Mouse (Mus musculus) left cerebral cortex, adult 9 months (tissue): ENCODE measurements at regions not wholly inside any gene's neighbourhood (a gene's known extent, or its start where the extent isn't known, plus 50 kb on each side); places are given as distances from the start of the nearest gene placed in this dataset.

Source experiments
- DNase-seq, 2 experiments: peaks; one replicate each; pipeline ENCODE4 v3.0.0; 2022; ENCODE audit warnings: low spot score in 2 of 2

- DNase-seq = no peak
Observed at GRCm38 (mm10) chr17:27364899-27365298, 156.3 kb downstream of the Grm4 start.

GRCm38 (mm10) chr17:27364338-27364737, 156.9 kb downstream of the Grm4 start:
- DNase-seq = no peak

DNA sequence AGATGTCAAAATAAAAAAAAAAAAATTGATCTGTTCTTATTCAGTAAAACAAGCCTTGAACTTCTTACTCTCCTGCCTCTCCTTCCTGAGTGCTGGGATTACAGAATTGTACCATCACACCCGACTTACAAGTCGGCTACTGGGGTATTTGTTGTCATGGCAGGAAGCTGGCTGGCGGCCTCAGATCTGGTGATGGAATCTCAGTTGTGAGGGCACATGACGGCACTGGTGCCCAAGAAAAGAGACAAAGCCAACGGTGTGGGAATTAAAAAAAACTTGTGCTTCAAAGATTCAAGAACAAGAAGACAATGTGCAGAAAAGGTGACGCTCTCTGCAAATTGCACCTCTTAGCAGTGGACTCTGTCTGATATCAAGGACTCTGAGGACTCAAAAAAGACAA, 157.3 kb downstream of the Grm4 start:
- DNase-seq = no peak

DNA sequence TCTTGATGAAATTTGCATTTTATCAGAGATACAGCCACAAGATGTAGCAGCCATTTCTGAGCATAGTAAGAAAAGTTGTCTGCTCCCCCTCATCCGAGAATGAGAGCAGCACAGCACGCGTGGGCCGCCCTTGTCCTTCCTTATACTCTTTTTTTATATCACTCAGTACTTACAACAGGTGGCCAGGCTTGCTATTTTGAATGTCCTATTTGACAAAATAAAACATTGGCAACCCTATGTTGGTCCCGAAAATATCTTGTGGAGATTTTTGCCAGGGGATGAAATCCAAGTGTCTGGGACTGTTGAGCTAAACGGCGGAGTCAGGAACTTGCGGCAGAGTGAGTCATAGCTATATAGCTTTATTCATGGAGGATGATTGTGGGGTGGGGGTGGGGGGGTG, 158.0 kb upstream of the Lemd2 start:
- DNase-seq = peak; percentile 69 to 77

DNA sequence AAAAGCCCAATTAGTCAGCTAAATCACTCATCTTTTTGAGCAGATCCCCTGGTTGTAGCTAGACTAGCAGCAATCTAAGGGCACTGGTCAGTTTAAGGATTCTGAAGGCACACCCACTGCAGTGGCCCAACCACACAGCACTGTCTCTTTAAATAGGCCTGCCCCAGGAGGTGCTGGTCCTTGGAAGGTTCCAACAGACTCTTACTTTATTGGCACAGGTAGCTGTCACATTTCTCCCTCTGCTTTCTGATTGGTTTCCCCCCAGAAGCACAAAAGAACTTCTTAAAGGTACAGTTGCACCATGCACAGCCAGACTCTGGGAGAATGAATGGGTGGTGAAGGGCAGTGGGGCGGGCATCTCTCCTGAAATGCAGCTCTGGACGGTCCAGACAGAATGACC, 157.1 kb upstream of the Lemd2 start:
- DNase-seq = peak; percentile 22 to 40

- DNase-seq = no peak
Observed at GRCm38 (mm10) chr17:27356862-27357261, 152.6 kb upstream of the Lemd2 start.

DNA sequence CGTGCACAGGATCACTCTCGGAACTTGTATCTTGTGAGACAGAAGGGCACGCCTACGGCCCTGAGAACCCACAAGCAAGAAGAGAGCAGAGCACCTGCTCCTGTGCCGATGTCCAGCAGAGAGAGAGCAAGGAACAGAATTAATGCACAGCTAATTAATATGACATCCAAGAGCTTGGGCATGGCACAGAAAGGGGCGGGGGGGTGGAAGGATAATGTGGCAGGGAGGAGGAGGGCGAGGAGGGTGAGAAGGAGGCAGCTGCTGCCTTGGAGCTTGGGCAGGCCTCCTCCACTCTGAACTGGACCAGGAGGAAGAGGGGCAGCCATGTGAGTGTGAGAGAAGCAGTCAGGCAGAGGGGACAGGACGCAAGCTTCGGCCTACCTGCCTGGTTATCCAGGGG, 151.4 kb upstream of the Lemd2 start:
- no peak for DNase-seq

DNA sequence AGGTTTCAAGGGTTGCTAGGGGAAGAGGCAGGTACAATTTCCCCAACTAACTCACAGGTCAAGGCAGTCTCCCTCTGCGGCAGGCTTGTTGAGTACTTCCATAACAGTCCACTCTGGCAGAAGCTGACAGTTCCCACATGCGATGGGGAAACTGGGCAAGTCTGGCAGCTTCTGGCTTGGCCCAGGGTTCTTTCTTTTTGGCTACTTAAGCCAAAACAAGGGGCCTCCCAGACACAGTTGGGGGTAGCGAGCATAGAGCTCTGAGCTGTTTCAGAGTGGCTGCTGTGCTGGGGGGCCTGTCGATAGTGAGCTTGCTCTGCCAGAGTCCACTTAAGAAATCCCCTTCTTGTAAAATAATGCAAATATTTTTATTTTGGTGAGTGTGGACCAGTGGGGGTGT, 150.8 kb upstream of the Lemd2 start:
- no peak for DNase-seq

GRCm38 (mm10) chr17:27349911-27350310, 145.6 kb upstream of the Lemd2 start:
- DNase-seq = no peak

- no peak for DNase-seq
Observed at GRCm38 (mm10) chr17:27349432-27349831, 145.2 kb upstream of the Lemd2 start.

- no peak for DNase-seq
Observed at GRCm38 (mm10) chr17:27341952-27342890, 138.0 kb upstream of the Lemd2 start.

- no peak for DNase-seq
Observed at GRCm38 (mm10) chr17:27339823-27340222, 135.6 kb upstream of the Lemd2 start.

- DNase-seq = no peak
Observed at GRCm38 (mm10) chr17:27339261-27339660, 135.0 kb upstream of the Lemd2 start.

DNA sequence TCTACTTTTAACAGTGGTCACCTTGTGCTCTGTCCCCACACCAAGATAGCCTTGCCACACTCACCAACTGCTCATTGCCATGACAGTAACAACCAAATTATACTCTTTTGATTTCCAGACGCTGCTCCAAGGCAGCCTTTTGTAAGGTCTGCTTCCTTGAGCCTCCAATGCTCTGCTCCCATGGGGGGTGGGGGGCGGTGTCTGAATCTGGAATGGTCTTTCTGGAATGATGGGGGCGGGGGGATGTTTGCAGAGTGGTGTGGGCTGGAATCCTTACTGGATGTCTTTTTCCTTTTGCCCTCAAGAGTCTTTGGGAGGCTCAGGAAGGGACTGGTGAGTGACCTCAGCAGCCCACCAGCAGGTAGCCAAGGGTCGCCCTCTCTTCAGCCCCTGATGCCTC, 131.4 kb upstream of the Lemd2 start:
- DNase-seq = no peak

GRCm38 (mm10) chr17:27333593-27333992, 129.3 kb upstream of the Lemd2 start:
- DNase-seq = peak in 1 of 2 experiments; percentile 42

GRCm38 (mm10) chr17:27333141-27333540, 128.9 kb upstream of the Lemd2 start:
- DNase-seq = no peak

GRCm38 (mm10) chr17:27332076-27332475, 127.8 kb upstream of the Lemd2 start:
- DNase-seq = no peak

GRCm38 (mm10) chr17:27331630-27332029, 127.4 kb upstream of the Lemd2 start:
- no peak for DNase-seq

DNA sequence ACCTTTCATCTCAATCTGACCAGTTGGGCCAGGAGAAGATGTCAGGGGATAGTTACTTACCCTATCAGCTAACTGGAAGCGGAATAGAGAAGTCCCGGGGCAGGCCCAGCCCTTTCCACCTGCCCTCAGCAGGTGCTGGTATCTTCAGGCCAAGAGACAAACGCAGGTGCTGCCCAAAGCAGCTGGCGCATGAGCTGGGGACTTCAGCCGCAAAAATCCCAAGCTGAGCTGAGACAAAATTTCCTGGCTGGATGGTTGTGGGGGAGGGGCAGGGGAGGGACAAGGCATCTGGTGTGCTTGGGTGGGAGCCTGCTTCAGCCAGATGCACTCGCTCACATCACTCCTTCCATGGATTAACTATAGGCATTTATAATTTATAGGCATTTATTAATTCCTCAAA, 125.5 kb upstream of the Lemd2 start:
- DNase-seq = no peak

DNA sequence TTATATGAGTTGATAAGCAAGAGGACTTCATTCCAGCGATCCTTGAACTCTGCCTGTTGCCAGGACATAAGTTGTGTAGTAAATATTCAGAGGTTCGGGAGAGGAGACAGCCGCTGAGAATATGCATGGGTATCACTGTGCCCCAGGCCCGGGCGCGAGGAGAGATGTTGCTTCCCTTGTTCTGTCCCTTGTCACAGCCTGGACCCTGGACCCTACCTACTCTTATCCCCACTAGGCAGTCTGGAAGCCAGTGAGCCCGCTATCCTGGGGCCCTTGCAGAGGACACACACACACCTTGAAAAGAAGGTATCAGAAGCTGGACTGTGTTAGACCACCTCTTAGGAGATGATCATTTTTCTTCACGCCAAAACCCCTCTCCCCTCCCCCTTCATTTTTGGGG, 124.9 kb upstream of the Lemd2 start:
- DNase-seq = no peak

DNA sequence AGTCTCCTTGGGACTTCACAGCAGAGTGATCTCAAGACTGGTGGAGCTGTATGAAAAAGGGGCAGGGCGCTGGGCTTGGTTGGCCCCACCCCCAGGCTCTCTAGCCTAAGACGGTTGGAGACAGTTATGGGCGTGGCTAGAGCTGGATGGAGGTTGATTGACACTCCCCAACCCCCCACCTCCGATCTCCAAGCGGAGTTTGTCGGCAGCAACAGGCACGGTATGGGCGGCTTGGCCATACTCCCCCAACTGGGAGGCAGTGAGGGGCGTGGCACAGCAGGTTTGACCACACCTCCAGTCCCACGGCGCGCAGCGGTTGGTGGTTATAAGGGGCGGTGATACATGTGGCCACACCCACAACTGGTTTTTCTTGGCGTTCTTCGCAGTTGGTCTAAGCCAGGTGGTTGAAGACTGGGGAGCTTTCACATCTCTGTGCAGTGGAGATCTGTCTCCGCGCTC, 120.8 kb upstream of the Lemd2 start:
- DNase-seq = peak in 1 of 2 experiments; percentile 34

DNA sequence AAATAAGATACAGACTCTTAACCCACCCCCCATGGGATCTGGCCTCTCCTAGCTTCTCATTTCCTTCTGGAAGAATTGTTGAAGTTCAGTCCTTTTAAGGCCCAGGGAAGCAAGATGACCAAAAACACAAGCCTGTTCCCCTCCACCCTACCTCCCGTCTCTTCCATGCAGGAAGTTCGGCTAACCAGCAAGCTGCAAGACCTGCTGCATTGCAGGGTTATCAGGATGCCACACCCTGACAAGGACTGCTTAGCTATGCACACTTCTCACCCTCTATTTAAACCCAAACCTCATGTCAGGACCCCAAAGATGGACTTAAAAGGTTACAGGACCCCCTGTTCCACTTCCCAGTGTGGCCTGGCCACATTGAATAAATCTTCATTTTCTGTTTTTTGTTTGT, 119.2 kb upstream of the Lemd2 start:
- DNase-seq = no peak

DNA sequence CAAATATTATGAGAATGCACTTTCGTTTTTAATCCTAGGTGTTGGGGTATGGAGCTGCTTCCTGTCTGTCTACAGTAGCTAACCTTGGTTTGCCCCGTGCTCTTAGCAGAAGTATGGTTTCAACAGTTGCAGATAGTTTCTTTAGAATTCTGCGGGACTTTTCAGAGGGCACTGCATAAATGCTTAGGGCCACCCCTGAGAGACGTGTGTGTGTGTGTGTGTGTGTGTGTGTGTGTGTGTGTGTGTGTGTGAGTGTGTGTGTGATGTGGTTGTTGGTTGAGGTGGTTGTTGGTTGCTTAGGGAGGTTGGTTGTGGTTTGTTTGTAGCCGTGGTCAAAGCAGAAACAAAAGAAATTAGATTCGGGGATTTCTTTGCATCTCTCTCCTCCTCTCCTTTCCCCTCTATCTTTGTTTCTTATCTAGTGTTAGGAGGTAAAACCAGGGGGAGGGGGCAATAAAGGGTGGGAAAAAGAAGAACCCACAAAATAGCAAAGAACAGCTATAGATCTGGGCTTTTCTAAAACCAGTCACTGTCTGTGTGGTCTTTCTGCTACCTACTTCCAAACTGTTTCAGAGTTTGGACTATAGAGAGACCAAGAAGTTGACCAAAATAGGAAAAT, 118.7 kb upstream of the Lemd2 start:
- no peak for DNase-seq
